Mouse (Mus musculus): ENCODE measurements around the gene Rab3a. TPM values are rescaled to one million over a fixed set of nuclear protein-coding genes. Genes with fewer than 3 reads are reported as not detected.
A peak's percentile ranks its signal among the peaks of the same experiment; 100 is the strongest.

Rab3a gene
- polyA plus RNA-seq, 2 experiments from 2014 or later: 7.5 to 9.6 TPM

GRCm38 (mm10) chr8:70758616-70759561 is 4.4 kb downstream of the Rab3a start:
- no peak for ATAC-seq

- no peak for ATAC-seq
These were observed 5.9 kb downstream of the Rab3a start for GRCm38 (mm10) chr8:70760350-70760749.

GRCm38 (mm10) chr8:70760775-70761406 is 6.4 kb downstream of the Rab3a start, which contains the start of gene Mpv17l2:
TSS of gene Mpv17l2 (minus strand) at chr8:70760946.
- ATAC-seq: peak; percentile 94

- no peak for ATAC-seq
These were observed 7.6 kb downstream of the Rab3a start for GRCm38 (mm10) chr8:70762118-70762517.

GRCm38 (mm10) chr8:70763354-70763753 is 8.9 kb downstream of the Rab3a start:
- no peak for ATAC-seq

GRCm38 (mm10) chr8:70764026-70764425 is 9.5 kb downstream of the Rab3a start:
- ATAC-seq: no peak

GRCm38 (mm10) chr8:70764676-70765075 is 10.2 kb downstream of the Rab3a start:
- no peak for ATAC-seq

- ATAC-seq: no peak
These were observed 10.8 kb downstream of the Rab3a start for GRCm38 (mm10) chr8:70765329-70765728.

GRCm38 (mm10) chr8:70765838-70766570 is 11.5 kb downstream of the Rab3a start:
- ATAC-seq: peak; percentile 65

- no peak for ATAC-seq
These were observed 12.3 kb downstream of the Rab3a start for GRCm38 (mm10) chr8:70766571-70767440.

- no peak for ATAC-seq
These were observed 13.0 kb downstream of the Rab3a start for GRCm38 (mm10) chr8:70767503-70767902.

GRCm38 (mm10) chr8:70768231-70768776 is 13.8 kb downstream of the Rab3a start:
- ATAC-seq: no peak

GRCm38 (mm10) chr8:70768956-70769355 is 14.5 kb downstream of the Rab3a start:
- ATAC-seq: no peak

GRCm38 (mm10) chr8:70769359-70769758 is 14.9 kb downstream of the Rab3a start:
- ATAC-seq: peak; percentile 81

GRCm38 (mm10) chr8:70769858-70770257 is 15.4 kb downstream of the Rab3a start:
- ATAC-seq: no peak

- ATAC-seq: no peak
These were observed 16.3 kb downstream of the Rab3a start for GRCm38 (mm10) chr8:70770748-70771147.

- no peak for ATAC-seq
These were observed 16.7 kb downstream of the Rab3a start for GRCm38 (mm10) chr8:70771217-70771616.

- ATAC-seq: no peak
These were observed 17.6 kb downstream of the Rab3a start for GRCm38 (mm10) chr8:70772075-70772474.

GRCm38 (mm10) chr8:70772890-70773289 is 18.4 kb downstream of the Rab3a start:
- no peak for ATAC-seq

GRCm38 (mm10) chr8:70773410-70773809 is 18.9 kb downstream of the Rab3a start:
- no peak for ATAC-seq

- no peak for ATAC-seq
These were observed 19.4 kb downstream of the Rab3a start for GRCm38 (mm10) chr8:70773833-70774232.

- ATAC-seq: no peak
These were observed 20.3 kb downstream of the Rab3a start for GRCm38 (mm10) chr8:70774740-70775139.
